Mouse (Mus musculus) left cerebral cortex, postnatal 4 days (tissue): ENCODE measurements around the gene Sptbn4. TPM values are rescaled to one million over a fixed set of nuclear protein-coding genes. Genes with fewer than 3 reads are reported as not detected.
"Not testable (repeated sequence)": the region's sequence is repeated elsewhere in the genome, so short reads cannot be mapped to it uniquely, and the experiment has no call there.

ENCODE experiments used
- DNase-seq: peaks from one replicate; pipeline ENCODE4 v3.0.0-alpha.2; 2022
- intact Hi-C: fragments of 180-260 bp; cut with DNase I; formaldehyde crosslinking; loops from one replicate; pipeline ENCODE4 v1.15.1; 2025
- total RNA-seq, 2 experiments: library from RNA; stranded (reverse); gene quantifications; 2 replicates each; pipeline ENCODE4 v1.2.3; 2021

Sptbn4 gene
- total RNA-seq = 10 to 100 TPM; 75.3 to 82.5 TPM

DNA sequence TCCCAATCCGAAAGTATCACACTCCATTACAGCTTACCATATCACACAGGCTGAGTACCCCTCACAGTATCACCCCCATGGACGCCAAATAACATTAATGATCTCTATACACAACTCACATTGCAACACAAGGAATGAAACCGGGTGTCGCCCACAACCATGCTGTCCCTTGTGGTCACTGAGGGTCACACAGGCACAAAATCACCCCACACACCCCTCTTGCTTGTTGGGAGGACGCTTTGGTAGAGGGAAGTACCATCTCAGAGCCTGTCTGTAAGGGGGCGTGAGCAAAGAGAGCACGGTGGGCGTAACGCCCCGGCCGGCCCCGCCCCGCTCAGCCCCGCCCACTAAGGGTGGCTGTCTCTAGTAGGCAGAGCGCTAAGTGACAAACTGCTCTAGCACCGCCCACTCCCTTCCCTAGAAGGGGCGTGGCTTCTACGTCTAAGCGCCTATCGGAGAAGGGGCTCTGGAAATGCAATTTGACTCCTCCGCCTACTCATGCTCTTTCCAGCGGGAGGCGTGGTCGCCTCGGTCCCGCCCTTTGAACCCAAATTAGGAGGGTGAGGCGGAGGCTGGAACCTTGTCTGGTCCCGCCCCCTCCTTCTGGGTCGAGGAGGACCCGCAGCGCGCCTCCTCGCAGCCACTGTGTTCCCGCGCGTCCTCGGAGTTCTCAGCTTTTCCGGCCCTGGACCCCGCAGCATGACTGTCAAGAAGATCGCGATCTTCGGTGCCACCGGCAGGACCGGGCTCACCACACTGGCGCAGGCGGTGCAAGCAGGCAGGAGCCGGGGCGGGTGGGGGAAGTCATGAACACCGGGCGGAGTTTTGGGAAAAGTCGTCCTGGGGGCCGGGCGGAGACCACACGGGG lies at the start of gene Sptbn4, which contains the start of gene Blvrb:
Gene Sptbn4 (minus strand): TSS at position 268 of the 868 bp plus-strand sequence.
Gene Blvrb (plus strand): TSS at position 560 of the 868 bp plus-strand sequence.
- intact Hi-C loops = no loop called here
- DNase-seq = peak; percentile 99

DNA sequence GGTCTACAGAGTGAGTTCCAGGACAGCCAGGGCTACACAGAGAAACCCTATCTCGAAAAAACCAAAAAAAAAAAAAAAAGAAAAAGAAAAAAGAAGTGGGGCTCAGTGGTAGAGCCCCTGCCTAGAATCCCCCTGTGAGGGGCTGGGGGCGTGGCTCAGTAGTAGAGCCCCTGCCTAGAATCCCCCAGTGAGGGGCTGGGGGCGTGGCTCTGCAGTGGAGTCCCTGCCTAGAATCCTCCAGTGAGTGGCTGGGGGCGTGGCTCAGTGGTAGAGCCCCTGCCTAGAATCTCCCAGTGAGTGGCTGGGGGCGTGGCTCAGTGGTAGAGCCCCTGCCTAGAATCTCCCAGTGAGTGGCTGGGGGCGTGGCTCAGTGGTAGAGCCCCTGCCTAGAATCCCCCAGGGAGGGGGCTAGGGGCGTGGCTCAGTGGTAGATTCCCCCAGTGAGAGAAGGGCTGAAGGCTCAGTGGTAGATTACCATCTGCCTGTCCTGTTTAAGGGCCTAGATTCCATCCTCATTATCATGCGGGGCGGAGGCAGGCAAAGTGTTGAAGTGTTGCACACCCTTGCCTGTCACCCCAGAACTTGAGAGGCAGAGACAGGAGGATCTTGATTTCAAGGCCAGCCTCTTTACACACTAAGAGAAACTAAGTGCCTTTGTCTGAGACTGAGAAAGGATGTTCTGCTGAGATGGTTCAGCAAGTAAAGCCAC lies 47.3 kb upstream of the Sptbn4 start:
- intact Hi-C loops = not testable (repeated sequence)

GRCm38 (mm10) chr7:27493450-27493849 lies 46.0 kb upstream of the Sptbn4 start:
- intact Hi-C loops = no loop called here
- no peak for DNase-seq

More for the DNA sequence above, 47.3 kb upstream of the Sptbn4 start:
- DNase-seq = not testable (repeated sequence)

DNA sequence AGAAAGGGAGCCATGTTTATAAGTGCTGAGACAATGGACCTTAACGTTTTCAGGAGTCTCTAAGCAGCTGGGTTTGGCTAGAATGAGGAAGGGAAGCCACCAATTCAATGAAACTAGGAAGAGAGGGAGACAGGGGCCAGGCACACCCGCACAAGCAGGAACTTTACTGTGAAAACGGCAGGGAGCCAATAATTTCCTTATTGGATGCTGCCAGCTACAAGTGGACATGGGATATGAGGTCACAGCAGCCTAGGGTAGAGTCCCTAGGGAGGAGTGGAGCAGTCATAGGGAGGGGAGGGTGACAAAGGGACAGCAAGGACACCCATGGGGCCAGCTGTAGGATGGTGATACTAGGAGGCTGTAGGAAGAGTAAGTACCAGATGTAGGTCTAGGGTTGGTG lies 45.5 kb upstream of the Sptbn4 start:
- DNase-seq = no peak
- intact Hi-C loops = no loop called here

DNA sequence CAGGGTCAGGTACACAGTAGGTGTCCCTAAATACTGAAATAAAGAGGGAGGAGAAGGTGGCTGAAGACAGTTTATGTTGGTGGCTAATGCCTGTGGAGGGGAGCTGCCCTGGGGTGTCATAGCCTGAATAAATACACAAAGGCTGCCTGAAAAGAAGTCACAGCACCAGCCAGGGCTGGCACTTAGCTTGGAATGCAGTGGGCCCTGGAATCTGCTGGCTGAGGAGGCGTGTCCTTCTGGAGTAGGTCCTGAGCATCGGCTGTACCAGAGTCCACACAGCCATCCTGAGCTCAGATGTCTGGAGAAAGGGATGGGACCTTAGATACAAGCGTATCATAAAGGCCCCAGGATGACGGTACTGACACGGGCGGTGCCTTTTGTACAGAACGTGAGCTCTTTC lies 44.4 kb upstream of the Sptbn4 start:
- DNase-seq = no peak
- intact Hi-C loops = no loop called here

DNA sequence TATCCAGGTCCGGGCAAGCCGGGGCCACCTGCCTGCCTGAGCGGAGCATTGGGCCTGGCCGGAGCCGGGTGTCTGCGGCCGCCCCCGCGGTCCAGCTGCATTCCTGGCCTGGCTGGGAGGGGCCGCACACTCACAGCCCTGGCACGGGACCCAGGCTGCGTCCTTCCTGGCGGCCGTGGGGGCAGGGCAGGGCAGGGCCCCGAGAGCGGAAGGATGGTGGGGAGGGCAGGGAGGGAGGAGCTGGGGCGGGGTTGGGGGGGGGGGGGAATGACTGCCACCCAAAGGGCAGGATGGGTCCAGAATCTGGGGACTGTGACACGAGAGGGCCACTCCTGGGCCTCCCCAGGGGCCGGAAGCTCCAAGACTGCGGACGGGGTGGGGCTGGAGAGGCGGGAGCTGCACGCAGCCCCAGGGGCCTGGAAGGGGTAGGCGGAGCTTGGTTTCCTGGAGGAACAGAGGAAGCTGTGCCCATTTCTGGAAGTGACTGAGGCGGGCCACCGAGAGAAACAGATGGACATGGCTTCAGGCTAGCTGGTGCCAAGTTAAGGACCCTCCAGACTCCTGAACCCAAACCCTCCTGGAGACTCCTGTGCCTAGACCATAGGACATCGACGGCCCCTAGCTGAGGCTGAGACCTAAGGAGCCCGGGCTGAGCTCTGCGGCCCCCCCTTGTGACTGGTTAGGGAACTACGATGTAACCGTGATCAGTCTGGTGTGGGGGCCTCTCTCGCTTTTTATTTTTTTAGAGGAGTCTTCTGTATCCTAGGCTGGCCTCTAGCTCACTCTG lies 43.2 kb upstream of the Sptbn4 start:
- peak; percentile 74 for DNase-seq
- intact Hi-C loops = no loop called here

DNA sequence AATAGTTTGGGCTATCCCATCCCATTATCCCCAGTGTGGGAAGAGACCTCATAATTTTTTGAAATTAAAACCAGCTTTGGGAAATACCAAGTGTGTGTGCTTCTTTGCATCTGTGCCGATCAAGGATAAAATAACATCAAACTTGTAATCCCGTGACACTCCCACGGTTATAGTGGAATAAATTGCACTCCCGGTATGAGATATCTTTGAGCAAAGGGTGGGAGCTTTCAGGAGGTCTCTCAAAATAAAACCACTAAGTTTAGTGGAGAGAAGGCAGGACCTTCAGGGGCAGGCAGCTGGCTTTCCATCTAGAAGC lies 42.7 kb upstream of the Sptbn4 start:
- DNase-seq = no peak
- intact Hi-C loops = no loop called here

- intact Hi-C loops = no loop called here
These were observed 41.9 kb upstream of the Sptbn4 start for GRCm38 (mm10) chr7:27489270-27489869.

GRCm38 (mm10) chr7:27487740-27488268 lies 40.3 kb upstream of the Sptbn4 start:
- DNase-seq = peak; percentile 43
- intact Hi-C loops = no loop called here

More at GRCm38 (mm10) chr7:27489270-27489869, 41.9 kb upstream of the Sptbn4 start:
- no peak for DNase-seq

GRCm38 (mm10) chr7:27486770-27487697 lies 39.5 kb upstream of the Sptbn4 start, which contains the start of gene Sertad1:
TSS of gene Sertad1 (plus strand) at chr7:27486910.
- intact Hi-C loops = no loop called here
- DNase-seq = peak; percentile 100

- intact Hi-C loops = no loop called here
These were observed 38.8 kb upstream of the Sptbn4 start for GRCm38 (mm10) chr7:27486102-27486769.

DNA sequence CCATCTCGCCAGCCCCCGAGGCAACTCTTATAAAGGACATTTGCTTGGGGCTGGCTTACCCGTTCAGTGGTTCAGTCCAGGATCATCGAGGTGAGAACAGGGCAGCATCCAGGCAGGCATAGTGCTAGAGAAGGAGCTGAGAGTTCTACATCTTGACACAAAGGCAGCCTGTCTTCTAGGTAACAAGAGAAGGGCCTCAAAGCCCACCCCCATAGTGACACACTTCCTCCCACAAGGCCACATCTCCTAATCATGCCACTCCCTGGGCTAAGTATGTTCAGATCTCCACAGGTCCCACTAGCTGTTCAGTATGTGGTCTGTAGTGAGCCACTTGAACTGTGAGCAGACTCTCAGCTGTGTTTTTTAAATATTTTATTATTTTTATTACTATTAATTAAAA lies 36.4 kb upstream of the Sptbn4 start:
- intact Hi-C loops = no loop called here
- no peak for DNase-seq

More at GRCm38 (mm10) chr7:27486102-27486769, 38.8 kb upstream of the Sptbn4 start:
- DNase-seq = no peak

GRCm38 (mm10) chr7:27481627-27481969 lies 34.1 kb upstream of the Sptbn4 start:
- peak; percentile 80 for DNase-seq
- intact Hi-C loops = no loop called here

GRCm38 (mm10) chr7:27480927-27481626 lies 33.6 kb upstream of the Sptbn4 start:
- DNase-seq = no peak
- intact Hi-C loops = no loop called here

DNA sequence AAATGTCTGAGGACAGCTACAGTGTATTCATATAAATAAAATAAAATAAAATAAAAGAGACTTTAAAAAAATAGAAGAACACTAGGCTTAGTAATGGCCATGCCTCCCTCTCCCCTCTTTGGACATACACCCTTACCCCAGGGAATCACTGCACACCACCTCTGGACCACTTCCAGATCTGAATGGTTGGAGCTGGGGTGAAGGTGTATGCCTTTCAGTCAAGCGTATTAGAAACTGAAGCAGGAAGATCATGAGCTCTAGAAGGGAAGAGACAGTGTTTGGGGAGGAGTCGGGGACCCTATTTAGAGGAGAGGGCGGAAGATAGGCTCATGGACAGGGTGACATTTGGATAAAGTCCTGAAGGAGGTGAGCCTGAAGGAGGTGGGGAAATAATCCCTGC lies 33.0 kb upstream of the Sptbn4 start:
- intact Hi-C loops = no loop called here
- no peak for DNase-seq

- intact Hi-C loops = no loop called here
These were observed 32.3 kb upstream of the Sptbn4 start for GRCm38 (mm10) chr7:27479750-27480149.

DNA sequence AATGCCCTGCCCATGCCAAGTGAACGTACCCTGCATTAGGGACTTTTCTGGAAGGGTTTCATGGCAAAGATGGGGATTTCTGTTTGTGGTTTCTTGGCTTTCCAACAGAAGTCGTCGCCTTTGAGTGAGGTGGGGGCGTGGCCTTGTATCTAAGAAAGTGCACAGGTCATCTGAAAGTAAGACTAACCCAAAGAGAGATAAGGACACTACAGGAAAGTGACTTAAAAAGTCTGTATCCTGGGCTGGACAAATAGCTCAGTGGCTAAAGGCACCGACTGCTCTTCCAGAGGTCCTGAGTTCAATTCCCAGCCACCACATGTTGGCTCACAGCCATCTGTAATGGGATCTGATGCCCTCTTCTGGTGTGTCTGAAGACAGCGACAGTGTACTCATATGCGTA lies 31.1 kb upstream of the Sptbn4 start:
- intact Hi-C loops = no loop called here
- no peak for DNase-seq

More at GRCm38 (mm10) chr7:27479750-27480149, 32.3 kb upstream of the Sptbn4 start:
- DNase-seq = no peak

DNA sequence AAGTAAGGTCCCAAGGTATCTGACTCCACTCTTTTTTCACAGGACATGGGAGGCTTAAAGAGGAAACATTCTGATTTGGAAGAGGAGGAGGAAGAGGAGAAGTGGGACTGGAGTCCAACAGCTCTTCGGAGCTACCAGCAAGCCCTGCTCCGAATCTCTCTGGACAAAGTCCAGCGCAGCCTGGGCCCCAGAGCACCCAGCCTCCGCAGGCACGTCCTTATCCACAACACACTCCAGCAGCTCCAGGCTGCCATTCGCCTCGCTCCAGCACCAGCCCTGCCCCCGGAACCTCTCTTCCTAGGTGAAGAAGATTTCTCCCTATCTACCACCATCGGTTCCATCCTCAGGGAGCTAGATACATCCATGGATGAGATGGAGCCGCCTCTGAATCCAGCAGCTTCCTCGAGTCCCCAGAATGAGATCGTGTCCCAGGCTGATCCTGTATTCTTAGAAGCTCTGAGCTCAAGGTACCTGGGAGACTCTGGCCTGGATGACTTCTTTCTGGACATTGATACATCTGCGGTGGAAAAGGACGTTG lies 28.7 kb upstream of the Sptbn4 start:
- no peak for DNase-seq
- intact Hi-C loops = no loop called here
